Mouse (Mus musculus): ENCODE data around the gene Psme2. TPM values are rescaled to one million over a fixed set of nuclear protein-coding genes. Genes with fewer than 3 reads are reported as not detected.

Gene Psme2
- polyA plus RNA-seq (2012; rRNA removed) = 37.3 and 44.5 TPM in 2 replicates

GRCm38 (mm10) chr14:55590748-55591330, at the start of gene Psme2:
Gene Psme2 (minus strand): TSS chr14:55591113.
- H3K4me1 ChIP-seq (ENCODE audit: control insufficient read depth, insufficient read depth, low read length) = no peaks in the 10 kb centered on the region; the same call in 1 of the 2 replicates

GRCm38 (mm10) chr14:55637795-55638194, 46.9 kb upstream of the Psme2 start, which contains the start of gene Gm49378:
Gene Gm49378 (minus strand): TSS chr14:55637895.
- no peak for TF ChIP-seq POLR2A (IDR thresholded peaks at IDR 0.05; ENCODE audit: extremely low read depth, insufficient read depth, low read length)
- no peak within 1 kb of the TSS for H3K27ac ChIP-seq (ENCODE audit: insufficient read depth, low read length)
- H3K4me1 ChIP-seq (ENCODE audit: control insufficient read depth, insufficient read depth, low read length) = peaks cover 1% of the 10 kb centered on the region; the same call in 1 of the 2 replicates
- H3K4me3 ChIP-seq (ENCODE audit: insufficient read depth, low read length) = no peak within 1 kb of the TSS

More at GRCm38 (mm10) chr14:55590748-55591330, at the start of gene Psme2:
- H3K27ac ChIP-seq (ENCODE audit: insufficient read depth, low read length) = peak within 1 kb of the TSS; percentile 79
- H3K4me3 ChIP-seq (ENCODE audit: insufficient read depth, low read length) = peak within 1 kb of the TSS; percentile 72
- TF ChIP-seq POLR2A (IDR thresholded peaks at IDR 0.05; ENCODE audit: extremely low read depth, insufficient read depth, low read length) (peak; percentile 80), CTCF (IDR thresholded peaks at IDR 0.05; ENCODE audit: extremely low read depth, insufficient read depth, low read length) (no peak)

DNA sequence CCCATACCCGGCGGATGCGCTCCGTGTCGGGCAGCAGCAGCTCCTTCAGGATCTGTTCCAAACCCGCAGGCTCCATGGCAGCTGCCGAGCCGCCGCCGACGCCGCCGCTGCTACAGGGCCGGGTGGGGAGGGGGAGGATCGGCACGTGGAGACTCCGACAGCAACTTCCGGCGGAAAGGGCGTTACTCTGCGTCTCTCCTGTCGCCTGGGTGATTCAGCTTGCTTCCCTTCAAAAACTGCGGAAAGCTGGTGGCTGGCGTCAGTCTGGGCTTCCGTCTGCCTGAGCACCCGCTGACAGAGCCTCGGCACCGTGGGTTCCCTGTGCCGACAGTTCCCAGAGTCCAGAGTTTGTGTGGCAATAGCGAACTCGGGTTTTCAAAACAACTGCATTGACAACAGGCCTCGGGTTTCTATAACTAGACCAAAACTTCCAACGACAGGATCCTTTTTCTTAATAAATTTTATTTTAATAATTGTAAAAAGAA, 44.7 kb upstream of the Psme2 start, which contains the start of gene Ipo4:
Ipo4 (minus strand) TSS at position 435 of the 485 bp plus-strand sequence.
- H3K4me3 ChIP-seq (ENCODE audit: insufficient read depth, low read length) = peak within 1 kb of the TSS; percentile 67
- TF ChIP-seq POLR2A (IDR thresholded peaks at IDR 0.05; ENCODE audit: extremely low read depth, insufficient read depth, low read length) (peak; percentile 98), CTCF (IDR thresholded peaks at IDR 0.05; ENCODE audit: extremely low read depth, insufficient read depth, low read length) (no peak)
- H3K27ac ChIP-seq (ENCODE audit: insufficient read depth, low read length) = no peak within 1 kb of the TSS
- H3K4me1 ChIP-seq (ENCODE audit: control insufficient read depth, insufficient read depth, low read length) = no peaks in the 10 kb centered on the region

- Histone ChIP-seq H3K4me3 (ENCODE audit: insufficient read depth, low read length) (peak overlapping the region; percentile 67), H3K4me1 (ENCODE audit: control insufficient read depth, insufficient read depth, low read length) (no peaks in the 10 kb centered on the region), H3K27ac (ENCODE audit: insufficient read depth, low read length) (no peak overlapping the region)
- TF ChIP-seq POLR2A (IDR thresholded peaks at IDR 0.05; ENCODE audit: extremely low read depth, insufficient read depth, low read length) = no peak
- TF ChIP-seq CTCF (IDR thresholded peaks at IDR 0.05; ENCODE audit: extremely low read depth, insufficient read depth, low read length) = no peak
Measured at GRCm38 (mm10) chr14:55634874-55635522, 44.1 kb upstream of the Psme2 start.

- Histone ChIP-seq H3K27ac (ENCODE audit: insufficient read depth, low read length) (no peak overlapping the region), H3K4me1 (ENCODE audit: control insufficient read depth, insufficient read depth, low read length) (no peaks in the 10 kb centered on the region), H3K4me3 (ENCODE audit: insufficient read depth, low read length) (no peak overlapping the region)
- TF ChIP-seq POLR2A (IDR thresholded peaks at IDR 0.05; ENCODE audit: extremely low read depth, insufficient read depth, low read length) (no peak), CTCF (IDR thresholded peaks at IDR 0.05; ENCODE audit: extremely low read depth, insufficient read depth, low read length) (peak; percentile 68)
Measured at GRCm38 (mm10) chr14:55629312-55629711, 38.4 kb upstream of the Psme2 start.

DNA sequence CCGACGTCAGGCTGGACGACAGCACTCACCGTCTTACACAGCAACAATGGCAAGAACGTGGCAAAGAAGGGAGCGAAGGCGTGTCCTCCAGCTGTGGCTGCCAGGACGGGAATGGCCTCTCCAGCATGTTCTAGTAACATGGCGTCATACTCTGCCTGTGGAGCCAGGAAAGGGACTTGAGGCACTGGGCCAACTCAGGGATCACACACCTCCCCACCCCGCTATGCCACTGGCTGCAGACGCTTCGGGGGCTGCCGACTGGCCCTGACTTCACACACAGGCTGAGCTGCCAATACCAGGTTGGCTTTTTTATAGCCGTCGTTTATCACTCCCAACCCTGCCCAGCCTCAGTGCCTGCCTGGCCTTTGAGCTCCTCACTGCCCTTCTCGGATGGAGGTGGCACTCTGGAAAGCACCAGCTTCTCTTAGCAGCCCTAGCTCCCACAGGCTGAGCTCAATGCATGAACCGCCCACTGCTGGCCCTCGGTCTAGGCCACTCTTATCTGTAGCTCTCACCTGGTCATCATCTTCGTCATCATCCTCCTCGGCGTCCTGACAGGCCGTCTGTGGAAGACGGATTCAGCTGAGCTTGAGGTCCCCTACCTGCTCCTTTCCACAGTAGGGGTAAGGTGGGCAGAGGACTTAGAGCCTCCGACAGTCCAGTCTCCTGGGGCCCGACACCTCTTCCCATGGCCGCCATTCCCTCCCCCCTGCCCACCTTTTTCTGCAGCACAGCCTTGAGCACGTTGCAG, 37.3 kb upstream of the Psme2 start:
- no peak overlapping the region for H3K27ac ChIP-seq (ENCODE audit: insufficient read depth, low read length)
- TF ChIP-seq CTCF (IDR thresholded peaks at IDR 0.05; ENCODE audit: extremely low read depth, insufficient read depth, low read length) (no peak), POLR2A (IDR thresholded peaks at IDR 0.05; ENCODE audit: extremely low read depth, insufficient read depth, low read length) (no peak)
- H3K4me1 ChIP-seq (ENCODE audit: control insufficient read depth, insufficient read depth, low read length) = no peaks in the 10 kb centered on the region
- H3K4me3 ChIP-seq (ENCODE audit: insufficient read depth, low read length) = no peak overlapping the region

DNA sequence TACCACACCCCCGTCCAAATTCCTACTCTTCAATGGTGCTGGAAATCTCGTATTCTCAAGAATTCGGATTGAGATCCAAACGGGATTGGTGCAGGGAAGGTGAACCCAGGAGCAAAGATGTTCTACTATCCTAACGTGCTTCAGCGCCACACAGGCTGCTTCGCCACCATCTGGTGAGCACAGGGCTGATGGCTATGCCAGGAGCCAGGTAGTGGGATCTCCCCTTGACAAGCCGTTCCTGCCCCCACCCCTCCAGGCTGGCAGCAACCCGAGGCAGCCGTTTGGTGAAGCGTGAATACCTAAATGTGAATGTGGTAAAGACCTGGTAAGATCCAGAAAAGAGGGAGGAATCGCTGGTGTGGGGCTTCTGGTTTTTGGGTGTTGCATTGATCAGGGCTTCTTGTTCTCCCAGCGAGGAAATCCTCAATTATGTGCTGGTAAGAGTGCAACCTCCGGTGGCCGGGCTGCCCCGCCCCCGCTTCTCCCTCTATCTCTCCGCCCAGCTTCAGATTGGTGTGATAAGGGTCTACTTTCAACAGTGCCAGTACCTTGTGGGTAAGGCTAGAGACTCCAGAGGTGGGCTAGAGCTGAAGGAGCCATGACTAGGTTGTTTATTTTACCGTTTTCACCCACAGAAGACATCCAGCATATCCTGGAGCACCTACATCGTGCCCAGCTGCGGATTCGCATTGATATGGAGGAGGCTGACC, 27.7 kb upstream of the Psme2 start:
- H3K27ac ChIP-seq (ENCODE audit: insufficient read depth, low read length) = no peak overlapping the region
- no peak for TF ChIP-seq CTCF (IDR thresholded peaks at IDR 0.05; ENCODE audit: extremely low read depth, insufficient read depth, low read length)
- TF ChIP-seq POLR2A (IDR thresholded peaks at IDR 0.05; ENCODE audit: extremely low read depth, insufficient read depth, low read length) = no peak
- H3K4me3 ChIP-seq (ENCODE audit: insufficient read depth, low read length) = no peak overlapping the region
- H3K4me1 ChIP-seq (ENCODE audit: control insufficient read depth, insufficient read depth, low read length) = no peaks in the 10 kb centered on the region

DNA sequence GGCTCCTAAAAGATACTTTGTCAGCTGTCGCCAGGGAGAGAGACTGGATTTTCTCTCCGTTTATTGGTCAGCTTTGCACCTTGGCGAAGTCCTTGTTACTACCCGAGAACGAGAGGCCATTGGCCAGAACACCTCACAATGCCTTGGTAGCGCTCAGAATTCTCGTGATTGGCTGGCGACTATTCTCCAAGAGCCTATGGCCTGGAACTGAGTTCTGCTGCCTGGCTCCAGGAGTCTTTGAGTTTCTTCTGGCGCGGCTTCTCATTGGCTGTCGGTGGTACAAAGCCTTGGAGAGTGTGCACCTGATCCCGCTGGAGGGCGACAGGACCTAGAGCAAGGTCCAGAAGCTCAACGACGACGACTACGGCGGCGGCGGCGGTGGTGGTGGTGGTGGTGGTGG, 26.9 kb upstream of the Psme2 start, which contains the start of gene Rec8:
Rec8 (plus strand) TSS at position 216 of the 400 bp plus-strand sequence.
- TF ChIP-seq POLR2A (IDR thresholded peaks at IDR 0.05; ENCODE audit: extremely low read depth, insufficient read depth, low read length) (no peak), CTCF (IDR thresholded peaks at IDR 0.05; ENCODE audit: extremely low read depth, insufficient read depth, low read length) (no peak)
- Histone ChIP-seq H3K4me3 (ENCODE audit: insufficient read depth, low read length) (no peak within 1 kb of the TSS), H3K27ac (ENCODE audit: insufficient read depth, low read length) (no peak within 1 kb of the TSS), H3K4me1 (ENCODE audit: control insufficient read depth, insufficient read depth, low read length) (no peaks in the 10 kb centered on the region)

GRCm38 (mm10) chr14:55616844-55617243, 25.9 kb upstream of the Psme2 start:
- Histone ChIP-seq H3K4me3 (ENCODE audit: insufficient read depth, low read length) (no peak overlapping the region), H3K27ac (ENCODE audit: insufficient read depth, low read length) (no peak overlapping the region), H3K4me1 (ENCODE audit: control insufficient read depth, insufficient read depth, low read length) (no peaks in the 10 kb centered on the region)
- TF ChIP-seq CTCF (IDR thresholded peaks at IDR 0.05; ENCODE audit: extremely low read depth, insufficient read depth, low read length) (no peak), POLR2A (IDR thresholded peaks at IDR 0.05; ENCODE audit: extremely low read depth, insufficient read depth, low read length) (no peak)
